Mouse (Mus musculus) bone marrow, adult 2 months (tissue): ENCODE data around the gene Odf3b. TPM values are rescaled to one million over a fixed set of nuclear protein-coding genes. Genes with fewer than 3 reads are reported as not detected.

Experiments
- H3K27ac ChIP-seq: fragments of 200-500 bp; 2 replicates; pipeline ENCODE4 v1.5.1; 2012; ENCODE audit warnings: low read depth, mild to moderate bottlenecking, control low read depth, inconsistent platforms, low read length; ENCODE audit not compliant: control insufficient read depth, poor library complexity, insufficient read depth
- H3K4me1 ChIP-seq: fragments of 200-500 bp; 2 replicates; pipeline ENCODE4 v1.6.1; 2011; ENCODE audit warnings: low read length; ENCODE audit not compliant: control insufficient read depth, insufficient read depth
- H3K4me3 ChIP-seq: fragments of 200-500 bp; replicated peaks from 2 replicates; pipeline ENCODE3; 2011; ENCODE audit warnings: mild to moderate bottlenecking, low read depth, low read length, control low read depth; ENCODE audit not compliant: control insufficient read depth
- CTCF ChIP-seq: fragments of 200-500 bp; IDR thresholded peaks from 2 replicates; pipeline ENCODE4 v1.5.1; 2011; ENCODE audit warnings: low read length, control low read depth; ENCODE audit not compliant: control insufficient read depth, insufficient read depth
- POLR2A ChIP-seq: fragments of 200-500 bp; IDR thresholded peaks from 2 replicates; pipeline ENCODE4 v1.6.1; 2011; ENCODE audit warnings: low read depth, mild to moderate bottlenecking, control low read depth, low read length, borderline replicate concordance; ENCODE audit not compliant: control insufficient read depth
- WGBS: fragments of 180-500 bp; shearing (Covaris S2); methylation state at CpG from one replicate; pipeline ENCODE4 v1.1.7; 2018; 5-methylcytosine and 5-hydroxymethylcytosine counted together
- polyA plus RNA-seq: library from polyadenylated mRNA; stranded (reverse); fragments of >200 nt; gene quantifications from 2 replicates; pipeline ENCODE4 v1.2.4, GENCODE M21; 2011; ENCODE audit warnings: low replicate concordance; ENCODE audit not compliant: missing spikeins, insufficient read depth, insufficient read length

Odf3b gene
- polyA plus RNA-seq, 1 experiment: 1.7 TPM

GRCm38 (mm10) chr15:89404831-89405623, 25.9 kb upstream of the Odf3b start:
- H3K4me1 ChIP-seq: no peaks in the 10 kb centered on the region
- TF ChIP-seq CTCF (no peak), POLR2A (no peak)
- no peak overlapping the region for H3K27ac ChIP-seq
- WGBS: 70% methylated on average over 10 of the region's 10 CpGs
- no peak overlapping the region for H3K4me3 ChIP-seq

DNA sequence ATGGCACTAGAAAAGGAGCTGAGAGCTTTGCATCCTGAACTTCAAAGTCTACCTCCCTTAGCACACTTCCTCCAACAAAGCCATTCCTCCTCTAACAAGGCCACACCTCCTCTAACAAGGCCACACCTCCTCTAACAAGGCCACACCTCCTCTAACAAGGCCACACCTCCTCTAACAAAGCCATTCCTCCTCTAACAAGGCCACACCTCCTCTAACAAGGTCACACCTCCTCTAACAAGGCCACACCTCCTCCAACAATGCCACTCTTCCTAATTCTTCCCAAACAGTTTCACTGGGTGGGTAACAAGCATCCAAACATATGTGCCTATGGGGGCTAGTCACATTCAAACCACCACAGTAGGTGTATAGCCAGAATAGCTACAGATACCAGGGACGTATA, 23.4 kb upstream of the Odf3b start:
- Histone ChIP-seq H3K4me3 (no peak overlapping the region), H3K27ac (no peak overlapping the region), H3K4me1 (no peaks in the 10 kb centered on the region)
- TF ChIP-seq CTCF: no peak
- TF ChIP-seq POLR2A: no peak
- 89% methylated on average over 1 of the region's 1 CpGs for WGBS

GRCm38 (mm10) chr15:89399716-89400115, 20.6 kb upstream of the Odf3b start:
- Histone ChIP-seq H3K4me1 (no peaks in the 10 kb centered on the region), H3K4me3 (no peak overlapping the region), H3K27ac (no peak overlapping the region)
- WGBS: 55% methylated on average over 1 of the region's 1 CpGs
- TF ChIP-seq POLR2A: no peak
- TF ChIP-seq CTCF: no peak

- no peaks in the 10 kb centered on the region for H3K4me1 ChIP-seq
- 69% methylated on average over 2 of the region's 2 CpGs for WGBS
- TF ChIP-seq CTCF (no peak), POLR2A (no peak)
- H3K4me3 ChIP-seq: no peak overlapping the region
- H3K27ac ChIP-seq: no peak overlapping the region
These were observed 19.1 kb upstream of the Odf3b start for GRCm38 (mm10) chr15:89398146-89398545.

- TF ChIP-seq CTCF (no peak), POLR2A (no peak)
- H3K4me3 ChIP-seq: no peak overlapping the region
- WGBS: 84% methylated on average over 4 of the region's 4 CpGs
- no peaks in the 10 kb centered on the region for H3K4me1 ChIP-seq
- H3K27ac ChIP-seq: no peak overlapping the region
These were observed 17.8 kb upstream of the Odf3b start for GRCm38 (mm10) chr15:89396883-89397282.

GRCm38 (mm10) chr15:89390081-89390480, 11.0 kb upstream of the Odf3b start:
- TF ChIP-seq POLR2A: no peak
- TF ChIP-seq CTCF: no peak
- whole genome bisulfite sequencing: 89% methylated on average over 10 of the region's 10 CpGs

DNA sequence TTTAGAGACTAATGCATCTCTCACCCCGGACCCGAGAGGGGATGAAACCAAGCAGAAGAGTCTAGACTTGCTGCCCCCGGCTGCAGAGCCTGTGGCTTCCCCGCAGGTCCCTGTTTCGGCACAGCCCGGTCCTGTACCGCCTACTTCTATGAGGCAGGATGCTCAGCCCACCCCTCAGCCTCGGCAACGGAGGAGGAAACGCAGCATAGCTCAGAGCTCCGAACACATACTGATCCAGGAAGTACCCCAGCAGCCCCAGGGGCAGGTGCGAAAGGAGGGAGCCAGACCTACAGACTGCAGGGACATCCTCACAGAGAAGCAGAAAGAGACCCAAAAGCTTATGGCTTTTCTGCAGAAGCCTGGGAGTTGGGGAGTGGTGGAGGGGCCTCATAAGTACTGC, 8.0 kb upstream of the Odf3b start:
- H3K4me1 ChIP-seq: no peaks in the 10 kb centered on the region
- H3K27ac ChIP-seq: no peak overlapping the region
- WGBS: 8% methylated on average over 12 of the region's 12 CpGs
- no peak overlapping the region for H3K4me3 ChIP-seq
- TF ChIP-seq POLR2A (no peak), CTCF (no peak)

More at GRCm38 (mm10) chr15:89390081-89390480, 11.0 kb upstream of the Odf3b start:
- Histone ChIP-seq H3K4me1 (no peaks in the 10 kb centered on the region), H3K27ac (no peak overlapping the region), H3K4me3 (no peak overlapping the region)

DNA sequence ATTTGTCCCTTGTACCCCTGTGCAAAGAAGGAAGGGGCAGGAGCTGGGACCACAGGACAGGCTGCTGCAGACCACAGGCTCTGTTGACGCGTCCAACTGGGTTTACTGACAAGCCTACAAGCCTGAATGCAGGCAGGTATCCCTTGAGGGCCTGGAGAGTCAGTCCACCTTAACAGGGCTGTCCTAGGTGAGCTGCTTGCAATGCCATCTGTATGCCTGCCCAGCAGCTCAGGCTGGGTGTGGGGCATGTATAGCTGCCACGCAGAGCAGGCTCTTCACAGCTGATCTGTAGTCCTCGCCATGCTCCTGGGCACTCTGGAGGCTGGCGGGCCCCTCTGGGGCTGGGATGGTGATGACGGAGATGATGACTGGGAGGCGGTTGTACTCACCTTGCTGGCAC, 5.5 kb upstream of the Odf3b start, which contains the start of gene Klhdc7b:
TSS of gene Klhdc7b (plus strand) at position 301 of the 400 bp plus-strand sequence.
- no peak within 1 kb of the TSS for H3K27ac ChIP-seq
- H3K4me3 ChIP-seq: no peak within 1 kb of the TSS
- no peak for TF ChIP-seq CTCF
- no peak for TF ChIP-seq POLR2A
- no peaks in the 10 kb centered on the region for H3K4me1 ChIP-seq
- WGBS: 79% methylated on average over 7 of the region's 7 CpGs

- Histone ChIP-seq H3K4me1 (no peaks in the 10 kb centered on the region), H3K4me3 (no peak overlapping the region), H3K27ac (no peak overlapping the region)
- 6% methylated on average over 10 of the region's 10 CpGs for WGBS
- TF ChIP-seq POLR2A (no peak), CTCF (no peak)
These were observed 347 bp upstream of the Odf3b start for GRCm38 (mm10) chr15:89379429-89379828.
